Mouse (Mus musculus) forebrain, embryonic 13.5 days (tissue): ENCODE data around the gene Farsb. TPM values are rescaled to one million over a fixed set of nuclear protein-coding genes. Genes with fewer than 3 reads are reported as not detected.
A peak's percentile ranks its signal among the peaks of the same experiment; 100 is the strongest.

Experiments used
- ATAC-seq: fragments of 200-750 bp; cut with Nextera tagmentation; 2 replicates; pipeline ENCODE4 v1.8.0; 2017
- H3K27ac ChIP-seq: fragments of 300-500 bp; sonication (generic); 2 replicates; pipeline ENCODE4 v1.5.1; 2015; ENCODE audit warnings: inconsistent platforms, mild to moderate bottlenecking, moderate library complexity
- H3K27me3 ChIP-seq: fragments of 300-500 bp; sonication (generic); 2 replicates; pipeline ENCODE4 v1.6.1; 2015; ENCODE audit warnings: mild to moderate bottlenecking, inconsistent platforms
- H3K36me3 ChIP-seq: fragments of 300-500 bp; sonication (generic); 2 replicates; pipeline ENCODE4 v1.6.1; 2015; ENCODE audit warnings: mild to moderate bottlenecking, inconsistent platforms; ENCODE audit not compliant: poor library complexity, severe bottlenecking
- H3K4me1 ChIP-seq: fragments of 300-500 bp; sonication (generic); 2 replicates; pipeline ENCODE4 v1.6.1; 2015; ENCODE audit warnings: inconsistent platforms
- H3K4me2 ChIP-seq: fragments of 300-500 bp; sonication (generic); 2 replicates; pipeline ENCODE4 v1.6.1; 2015; ENCODE audit warnings: inconsistent platforms, mild to moderate bottlenecking, moderate library complexity
- H3K4me3 ChIP-seq: fragments of 300-500 bp; sonication (generic); 2 replicates; pipeline ENCODE4 v1.5.1; 2015; ENCODE audit warnings: mild to moderate bottlenecking, inconsistent platforms
- H3K9ac ChIP-seq: fragments of 300-500 bp; sonication (generic); 2 replicates; pipeline ENCODE4 v1.6.1; 2015; ENCODE audit warnings: mild to moderate bottlenecking, inconsistent platforms
- H3K9me3 ChIP-seq: fragments of 300-500 bp; sonication (generic); replicated peaks from 2 replicates; pipeline ENCODE4 v1.6.1; 2016; ENCODE audit warnings: inconsistent platforms
- WGBS: fragments of 180-500 bp; shearing (Covaris S2); methylation state at CpG from one replicate; pipeline ENCODE4 v1.1.7; 2015; 5-methylcytosine and 5-hydroxymethylcytosine counted together
- polyA plus RNA-seq: library from polyadenylated mRNA; unstranded; fragments of >200 nt; fragmentation: Nextera tagmentation; extraction: Ambion mirVana; gene quantifications from 2 replicates; pipeline ENCODE4 v1.2.1, GENCODE M21; 2015

The Farsb gene
- 142 and 145 TPM in 2 replicates for polyA plus RNA-seq

DNA sequence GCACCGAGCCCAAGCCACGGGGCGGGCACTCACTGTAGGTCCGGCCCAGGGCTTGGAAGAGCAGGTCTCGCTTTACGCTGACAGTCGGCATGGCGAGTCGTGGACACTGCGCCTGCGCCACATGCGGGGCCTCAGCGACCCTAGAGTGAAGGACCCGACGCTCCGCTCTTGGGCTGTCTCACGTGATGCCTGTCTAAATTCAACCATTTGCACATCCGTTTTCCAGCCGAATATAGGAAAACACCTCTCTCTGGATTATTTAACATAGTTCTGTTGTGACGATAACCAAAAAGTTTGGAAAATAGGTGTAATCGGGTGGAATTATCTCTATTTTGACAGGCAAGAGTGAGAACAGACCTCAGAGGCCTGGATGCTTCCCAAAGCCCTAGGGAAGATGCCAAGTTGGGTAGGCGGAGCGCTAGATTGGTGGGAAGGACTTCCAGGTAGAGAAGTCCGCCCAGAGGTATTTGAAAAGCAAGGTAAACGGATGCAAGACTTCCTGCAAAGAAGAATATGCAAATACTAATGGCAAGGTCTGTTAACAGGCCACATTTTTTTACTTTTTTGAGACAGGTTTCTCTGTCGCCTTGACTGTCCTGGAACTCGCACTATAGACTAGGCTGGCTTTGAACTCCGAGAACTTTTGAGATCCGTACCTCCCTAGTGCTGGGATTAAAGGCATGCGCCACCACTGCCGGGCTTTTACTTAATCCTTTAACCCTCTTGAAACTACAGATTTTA is at the start of gene Farsb:
Gene Farsb (minus strand): TSS at position 146 of the 741 bp plus-strand sequence.
- Histone ChIP-seq H3K9me3 (no peaks in the 10 kb centered on the region), H3K4me1 (peaks cover 23% of the 10 kb centered on the region), H3K27ac (peak within 1 kb of the TSS; percentile 38; the same call in 1 of the 2 replicates), H3K36me3 (no peaks in the 10 kb centered on the region), H3K4me3 (peak within 1 kb of the TSS; percentile 95), H3K27me3 (peaks cover 8% of the 10 kb centered on the region; the same call in 1 of the 2 replicates), H3K9ac (peak within 1 kb of the TSS; percentile 89), H3K4me2 (peak within 1 kb of the TSS; percentile 93)
- ATAC-seq, result peak; percentile 99
- WGBS, result under 1% methylated on average over 31 of the region's 31 CpGs

DNA sequence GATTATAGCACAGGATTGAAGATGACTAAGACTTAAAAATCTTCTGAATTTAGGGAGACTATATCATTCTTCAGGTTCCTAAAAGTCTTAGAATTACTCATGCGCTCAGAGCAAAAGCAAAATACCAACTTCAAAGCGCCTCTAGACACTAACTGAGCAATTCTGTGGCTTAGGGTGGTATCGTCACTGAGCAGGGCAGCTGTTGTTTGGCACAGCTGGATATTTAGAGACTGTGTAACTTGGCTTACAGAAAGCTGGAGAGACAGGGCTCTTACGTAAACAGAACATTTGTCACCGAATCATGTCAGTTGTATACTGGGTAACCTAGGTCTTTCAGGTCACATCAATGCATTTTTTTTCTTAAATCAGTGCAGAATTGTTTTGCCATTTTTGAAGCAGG is 49.7 kb upstream of the Farsb start:
- Histone ChIP-seq H3K9ac (no peak overlapping the region), H3K9me3 (no peaks in the 10 kb centered on the region), H3K4me3 (no peak overlapping the region), H3K36me3 (no peaks in the 10 kb centered on the region), H3K27me3 (no peaks in the 10 kb centered on the region), H3K4me1 (peaks cover 8% of the 10 kb centered on the region), H3K27ac (no peak overlapping the region), H3K4me2 (no peak overlapping the region)
- no peak for ATAC-seq
- 59% methylated on average over 5 of the region's 5 CpGs for WGBS

GRCm38 (mm10) chr1:78537494-78538010 is 48.9 kb upstream of the Farsb start:
- Histone ChIP-seq H3K27me3 (no peaks in the 10 kb centered on the region), H3K4me3 (peak overlapping the region; percentile 28), H3K9me3 (no peaks in the 10 kb centered on the region), H3K9ac (peak overlapping the region; percentile 40), H3K27ac (peak overlapping the region; percentile 40), H3K4me1 (peaks cover 8% of the 10 kb centered on the region), H3K4me2 (peak overlapping the region; percentile 57), H3K36me3 (no peaks in the 10 kb centered on the region)
- WGBS, result 36% methylated on average over 16 of the region's 16 CpGs
- peak; percentile 91 for ATAC-seq

GRCm38 (mm10) chr1:78536310-78537164 is 47.8 kb upstream of the Farsb start:
- Histone ChIP-seq H3K4me1 (peaks cover 8% of the 10 kb centered on the region), H3K4me2 (peak overlapping the region; percentile 57), H3K36me3 (no peaks in the 10 kb centered on the region), H3K9ac (no peak overlapping the region), H3K27ac (no peak overlapping the region), H3K9me3 (no peaks in the 10 kb centered on the region), H3K27me3 (no peaks in the 10 kb centered on the region), H3K4me3 (no peak overlapping the region)
- peak; percentile 64; the same call in 1 of the 2 replicates for ATAC-seq
- 39% methylated on average over 19 of the region's 19 CpGs for WGBS

DNA sequence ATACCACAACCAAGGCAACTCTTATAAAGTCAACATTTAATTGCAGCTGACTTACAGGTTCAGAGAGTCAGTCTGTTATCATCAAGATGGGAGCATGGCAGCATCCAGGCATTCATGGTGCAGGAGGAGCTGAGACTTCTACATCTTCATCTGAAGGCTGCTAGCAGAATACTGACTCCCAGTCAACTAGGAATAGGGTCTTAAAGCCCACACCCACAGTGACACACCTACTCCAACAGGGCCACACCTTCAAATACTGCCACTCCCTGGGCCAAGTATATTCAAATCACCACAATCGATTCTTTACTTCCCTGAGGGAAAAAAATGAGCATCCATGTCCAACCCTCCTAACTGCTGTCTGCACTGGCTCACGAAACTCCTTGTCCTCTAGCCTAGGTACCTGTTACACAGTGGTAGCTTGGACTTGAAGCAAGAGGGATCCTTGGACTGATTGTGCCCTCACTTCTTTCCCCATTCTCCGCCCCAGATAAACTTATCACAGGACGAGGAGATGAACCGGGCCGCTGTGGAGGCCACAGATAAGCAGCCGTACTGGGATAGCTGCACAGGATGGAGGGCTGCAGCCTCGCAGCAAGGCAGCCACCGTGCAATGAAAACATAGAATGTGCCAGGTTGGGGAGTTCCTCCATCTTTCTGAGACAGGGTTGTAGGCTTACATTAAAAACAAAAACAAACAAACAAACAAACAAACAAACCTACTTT is 45.9 kb upstream of the Farsb start:
- 95% methylated on average over 9 of the region's 9 CpGs for WGBS
- H3K27ac ChIP-seq, result no peak overlapping the region
- H3K27me3 ChIP-seq, result no peaks in the 10 kb centered on the region
- H3K4me1 ChIP-seq, result peaks cover 8% of the 10 kb centered on the region
- no peak overlapping the region for H3K9ac ChIP-seq
- no peak overlapping the region for H3K4me2 ChIP-seq
- H3K36me3 ChIP-seq, result no peaks in the 10 kb centered on the region
- H3K4me3 ChIP-seq, result no peak overlapping the region
- no peak for ATAC-seq
- H3K9me3 ChIP-seq, result no peaks in the 10 kb centered on the region

DNA sequence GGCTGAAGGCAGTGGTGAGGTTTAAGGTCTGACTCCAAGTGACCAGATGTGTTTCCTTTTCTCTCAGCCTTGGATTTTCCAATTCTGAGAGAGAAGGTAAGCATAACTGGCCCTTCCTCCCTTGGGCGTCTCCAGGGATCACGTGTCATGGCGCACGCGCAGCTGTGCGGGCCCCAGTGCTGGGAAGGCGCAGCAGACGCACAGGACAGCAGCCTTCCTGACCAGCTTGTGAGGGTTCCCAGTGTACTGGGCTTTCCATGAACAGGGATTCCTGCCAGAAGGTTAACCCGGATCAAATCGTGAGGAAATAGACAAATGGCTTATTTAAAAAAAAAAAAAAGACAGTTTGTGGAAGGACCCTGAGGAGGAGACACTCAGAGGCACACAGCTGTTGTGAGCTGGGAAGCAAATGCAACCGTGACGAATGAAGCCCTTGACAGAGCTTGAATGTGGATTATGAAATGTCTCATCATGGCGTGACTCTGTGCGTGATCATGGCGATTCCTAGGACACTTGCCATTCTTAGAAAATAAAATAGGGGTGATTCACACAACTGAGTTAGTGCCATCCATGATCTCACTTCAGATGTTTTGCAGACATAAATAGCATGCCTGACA is 43.6 kb upstream of the Farsb start:
- no peak overlapping the region for H3K4me3 ChIP-seq
- H3K9ac ChIP-seq, result no peak overlapping the region
- H3K27ac ChIP-seq, result no peak overlapping the region
- no peaks in the 10 kb centered on the region for H3K27me3 ChIP-seq
- H3K36me3 ChIP-seq, result no peaks in the 10 kb centered on the region
- peaks cover 1% of the 10 kb centered on the region for H3K4me1 ChIP-seq
- no peak for ATAC-seq
- H3K4me2 ChIP-seq, result no peak overlapping the region
- H3K9me3 ChIP-seq, result no peaks in the 10 kb centered on the region
- 88% methylated on average over 15 of the region's 15 CpGs for WGBS

- Histone ChIP-seq H3K4me2 (no peak overlapping the region), H3K4me3 (no peak overlapping the region), H3K27ac (no peak overlapping the region), H3K27me3 (no peaks in the 10 kb centered on the region), H3K9me3 (no peaks in the 10 kb centered on the region), H3K9ac (no peak overlapping the region), H3K4me1 (no peaks in the 10 kb centered on the region), H3K36me3 (no peaks in the 10 kb centered on the region)
- 82% methylated on average over 7 of the region's 7 CpGs for WGBS
- no peak for ATAC-seq
Measured at GRCm38 (mm10) chr1:78530500-78531215, 42.0 kb upstream of the Farsb start.

DNA sequence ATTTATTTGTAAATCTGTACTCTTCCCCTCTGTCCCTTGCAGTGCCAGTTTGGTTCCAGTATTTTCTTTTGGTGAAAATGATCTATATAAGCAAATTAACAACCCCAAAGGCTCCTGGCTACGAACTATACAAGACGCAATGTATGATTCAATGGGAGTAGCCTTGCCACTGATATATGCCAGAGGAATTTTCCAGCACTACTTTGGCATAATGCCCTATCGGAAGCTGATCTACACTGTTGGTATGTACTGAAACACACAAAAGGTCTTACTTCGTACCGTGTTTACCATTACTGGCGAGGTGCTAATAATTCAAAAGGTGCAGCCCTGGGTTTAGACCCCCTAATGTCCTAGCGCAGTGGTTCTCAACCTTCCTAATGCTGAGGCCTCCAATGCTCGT is 40.3 kb upstream of the Farsb start:
- H3K9ac ChIP-seq, result no peak overlapping the region
- ATAC-seq, result no peak
- no peak overlapping the region for H3K4me2 ChIP-seq
- no peaks in the 10 kb centered on the region for H3K36me3 ChIP-seq
- WGBS, result 87% methylated on average over 8 of the region's 8 CpGs
- H3K9me3 ChIP-seq, result no peaks in the 10 kb centered on the region
- no peak overlapping the region for H3K4me3 ChIP-seq
- no peaks in the 10 kb centered on the region for H3K27me3 ChIP-seq
- H3K4me1 ChIP-seq, result no peaks in the 10 kb centered on the region
- H3K27ac ChIP-seq, result no peak overlapping the region

- ATAC-seq, result no peak
- 91% methylated on average over 3 of the region's 3 CpGs for WGBS
- H3K4me1 ChIP-seq, result no peaks in the 10 kb centered on the region
- H3K9ac ChIP-seq, result no peak overlapping the region
- H3K4me2 ChIP-seq, result no peak overlapping the region
- H3K27me3 ChIP-seq, result no peaks in the 10 kb centered on the region
- H3K9me3 ChIP-seq, result no peaks in the 10 kb centered on the region
- H3K27ac ChIP-seq, result no peak overlapping the region
- no peak overlapping the region for H3K4me3 ChIP-seq
- H3K36me3 ChIP-seq, result no peaks in the 10 kb centered on the region
Measured at GRCm38 (mm10) chr1:78528356-78528755, 39.7 kb upstream of the Farsb start.

- Histone ChIP-seq H3K4me1 (no peaks in the 10 kb centered on the region), H3K36me3 (no peaks in the 10 kb centered on the region), H3K9ac (no peak overlapping the region), H3K4me3 (no peak overlapping the region), H3K27ac (no peak overlapping the region), H3K4me2 (no peak overlapping the region), H3K27me3 (no peaks in the 10 kb centered on the region), H3K9me3 (no peaks in the 10 kb centered on the region)
- WGBS, result 52% methylated on average over 23 of the region's 23 CpGs
- no peak for ATAC-seq
Measured at GRCm38 (mm10) chr1:78525189-78525886, 36.6 kb upstream of the Farsb start.
